Comparison of ENCODE assay signal across 16 mouse cellular contexts in the genomic region with DNA sequence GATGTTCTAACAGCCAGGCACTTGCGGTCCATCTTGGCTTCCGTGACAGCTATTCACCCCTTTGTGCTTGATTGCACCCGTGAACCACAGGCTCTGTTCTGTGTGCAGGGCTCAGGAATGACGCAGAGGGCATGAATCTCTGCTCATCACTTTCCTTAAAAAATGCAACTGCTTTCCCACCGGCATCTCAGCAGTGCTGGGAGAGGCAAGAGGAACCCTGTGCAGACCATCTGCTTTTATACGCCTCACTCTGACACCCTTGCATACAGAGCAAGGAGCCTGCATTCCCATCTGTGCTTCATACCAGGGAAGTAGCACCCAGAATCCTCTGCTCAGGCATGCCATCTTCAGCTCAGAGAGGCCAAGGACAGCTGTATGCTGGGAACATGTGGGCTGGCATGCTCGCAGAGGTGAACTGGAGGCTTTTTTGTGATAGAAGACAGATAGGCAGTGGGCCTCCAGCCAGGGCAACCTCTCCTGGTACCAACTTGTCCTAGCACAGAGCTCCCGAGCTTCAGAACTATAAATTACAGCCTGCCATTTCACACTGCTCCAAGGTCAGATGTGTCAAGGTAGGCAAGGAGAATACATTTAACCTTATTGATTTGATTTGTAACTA.
DNase-seq lines count a peak whose midpoint lies in the region; ATAC-seq lines count a peak whose summit lies in the region.
"Had no signal": no experiment of that assay in that cellular context is flagged by ENCODE, and none has a peak within 500 bp of the region (broad histone marks: within the 10 kb centered on the region; RNA-seq: fewer than 3 reads in every experiment).

No protein-coding gene starts in this region.

- 72% methylated on average over 8 of the region's 8 CpGs for WGBS in forebrain, embryonic 15.5 days
- 82% methylated on average over 8 of the region's 8 CpGs for WGBS in forebrain, embryonic 11.5 days
- 75% methylated on average over 8 of the region's 8 CpGs for WGBS in limb, embryonic 13.5 days
- WGBS in limb, embryonic 10.5 days, result 69% methylated on average over 8 of the region's 8 CpGs
- WGBS in forebrain, embryonic 16.5 days, result 69% methylated on average over 8 of the region's 8 CpGs
- 84% methylated on average over 8 of the region's 8 CpGs for WGBS in hindbrain, embryonic 10.5 days

- no peaks in the 10 kb centered on the region for H3K36me3 ChIP-seq in forebrain, embryonic 15.5 days
- H3K36me3 ChIP-seq in forebrain, embryonic 11.5 days (ENCODE audit: control insufficient read depth, insufficient read depth, low read length), result no peaks in the 10 kb centered on the region
- no peaks in the 10 kb centered on the region for H3K36me3 ChIP-seq in limb, embryonic 13.5 days
- H3K36me3 ChIP-seq in limb, embryonic 10.5 days, result no peaks in the 10 kb centered on the region
- no peaks in the 10 kb centered on the region for H3K36me3 ChIP-seq in forebrain, embryonic 16.5 days (ENCODE audit: control insufficient read depth, insufficient read depth)
- no peaks in the 10 kb centered on the region for H3K36me3 ChIP-seq in hindbrain, embryonic 10.5 days
- H3K36me3 ChIP-seq: midbrain, embryonic 13.5 days had no signal

- no peaks in the 10 kb centered on the region; the same call in 1 of the 2 replicates for H3K4me1 ChIP-seq in forebrain, embryonic 15.5 days
- H3K4me1 ChIP-seq in forebrain, embryonic 11.5 days (replicated peaks; ENCODE audit: control insufficient read depth, insufficient read depth, low read length), result no peaks in the 10 kb centered on the region
- 0 out of 2 replicates have a peak, but pooled peaks cover 4% of the 10 kb centered on the region for H3K4me1 ChIP-seq in limb, embryonic 13.5 days
- H3K4me1 ChIP-seq in limb, embryonic 10.5 days, result no peaks in the 10 kb centered on the region
- no peaks in the 10 kb centered on the region; the same call in 1 of the 2 replicates for H3K4me1 ChIP-seq in forebrain, embryonic 16.5 days (replicated peaks; ENCODE audit: control insufficient read depth, insufficient read depth, low read length)
- H3K4me1 ChIP-seq in hindbrain, embryonic 10.5 days (replicated peaks), result peaks cover 10% of the 10 kb centered on the region

- H3K9me3 ChIP-seq in forebrain, embryonic 15.5 days, result no peaks in the 10 kb centered on the region
- peaks cover 2% of the 10 kb centered on the region; the same call in 1 of the 2 replicates for H3K9me3 ChIP-seq in forebrain, embryonic 11.5 days (ENCODE audit: control insufficient read depth, low read length)
- 0 out of 2 replicates have a peak, but pooled peaks cover 3% of the 10 kb centered on the region for H3K9me3 ChIP-seq in limb, embryonic 13.5 days
- no peaks in the 10 kb centered on the region for H3K9me3 ChIP-seq in limb, embryonic 10.5 days (replicated peaks)
- 0 out of 2 replicates have a peak, but pooled peaks cover 3% of the 10 kb centered on the region for H3K9me3 ChIP-seq in forebrain, embryonic 16.5 days (ENCODE audit: control insufficient read depth, low read length)
- no peaks in the 10 kb centered on the region; the same call in 1 of the 2 replicates for H3K9me3 ChIP-seq in hindbrain, embryonic 10.5 days

- no peak for DNase-seq in forebrain, embryonic 11.5 days (ENCODE audit: low spot score)
- no peak for DNase-seq in limb, embryonic 10.5 days (ENCODE audit: low spot score)
- peak; percentile 47 for DNase-seq in adrenal gland, adult 2 months
- DNase-seq in hindbrain, embryonic 10.5 days (ENCODE audit: low spot score), result no peak
- DNase-seq: cerebellum, adult 8-10 months; gastrocnemius, adult 2 months; heart, adult 2 months; heart, postnatal 36 days; lung, adult 18-20 months; lung, postnatal 4 days had no signal

- peak; percentile 77 for ATAC-seq in forebrain, embryonic 15.5 days (replicated peaks)
- no peak for ATAC-seq in forebrain, embryonic 11.5 days (replicated peaks; ENCODE audit: low FRiP score)
- ATAC-seq in limb, embryonic 13.5 days (ENCODE audit: low FRiP score, low read depth), result no peak
- ATAC-seq in forebrain, embryonic 16.5 days, result peak; percentile 84
- ATAC-seq in monocyte, adult 5-6 weeks (replicated peaks; ENCODE audit: insufficient number of reproducible peaks, low FRiP score, low TSS enrichment, poor library complexity, severe bottlenecking), result no peak
- ATAC-seq: inflammation-experienced regulatory T-cells, adult 6 months; midbrain, embryonic 13.5 days had no signal

- peak overlapping the region; percentile 34 for H3K27ac ChIP-seq in forebrain, embryonic 15.5 days (replicated peaks)
- H3K27ac ChIP-seq in forebrain, embryonic 11.5 days (ENCODE audit: low read depth, low read length), result no peak overlapping the region
- no peak overlapping the region for H3K27ac ChIP-seq in limb, embryonic 13.5 days
- H3K27ac ChIP-seq in limb, embryonic 10.5 days, result no peak overlapping the region
- peak overlapping the region; percentile 50; the same call in 1 of the 2 replicates for H3K27ac ChIP-seq in forebrain, embryonic 16.5 days (ENCODE audit: low read length)
- no peak overlapping the region for H3K27ac ChIP-seq in hindbrain, embryonic 10.5 days
- H3K27ac ChIP-seq: gastrocnemius, adult 2 months; heart, adult 2 months; midbrain, embryonic 13.5 days had no signal

- H3K27me3 ChIP-seq in forebrain, embryonic 15.5 days, result no peaks in the 10 kb centered on the region
- no peaks in the 10 kb centered on the region for H3K27me3 ChIP-seq in forebrain, embryonic 11.5 days (ENCODE audit: control insufficient read depth, insufficient read depth, low read length)
- H3K27me3 ChIP-seq in limb, embryonic 13.5 days, result peaks cover 9% of the 10 kb centered on the region; the same call in 1 of the 2 replicates
- H3K27me3 ChIP-seq in limb, embryonic 10.5 days (ENCODE audit: low read depth, poor library complexity, severe bottlenecking), result peaks cover 4% of the 10 kb centered on the region; the same call in 1 of the 2 replicates
- no peaks in the 10 kb centered on the region for H3K27me3 ChIP-seq in forebrain, embryonic 16.5 days (replicated peaks; ENCODE audit: control insufficient read depth, insufficient read depth, low read length)
- no peaks in the 10 kb centered on the region for H3K27me3 ChIP-seq in hindbrain, embryonic 10.5 days (ENCODE audit: insufficient read depth, poor library complexity, severe bottlenecking)
- H3K27me3 ChIP-seq: midbrain, embryonic 13.5 days had no signal

- H3K4me3 ChIP-seq in forebrain, embryonic 15.5 days, result no peak overlapping the region
- H3K4me3 ChIP-seq in forebrain, embryonic 11.5 days (ENCODE audit: low read depth, low read length), result no peak overlapping the region
- H3K4me3 ChIP-seq in limb, embryonic 13.5 days, result no peak overlapping the region
- H3K4me3 ChIP-seq in limb, embryonic 10.5 days, result no peak overlapping the region
- H3K4me3 ChIP-seq in forebrain, embryonic 16.5 days (replicated peaks; ENCODE audit: low read length), result no peak overlapping the region
- no peak overlapping the region for H3K4me3 ChIP-seq in hindbrain, embryonic 10.5 days
- H3K4me3 ChIP-seq: gastrocnemius, adult 2 months; heart, adult 2 months; midbrain, embryonic 13.5 days had no signal

- no peak overlapping the region for H3K9ac ChIP-seq in forebrain, embryonic 15.5 days (replicated peaks)
- no peak overlapping the region for H3K9ac ChIP-seq in forebrain, embryonic 11.5 days (ENCODE audit: low read length)
- 0 out of 2 replicates have a peak overlapping the region, but pooled peaks have one; percentile 2 for H3K9ac ChIP-seq in limb, embryonic 13.5 days
- H3K9ac ChIP-seq in forebrain, embryonic 16.5 days (replicated peaks; ENCODE audit: low read depth, low read length), result no peak overlapping the region
- H3K9ac ChIP-seq: midbrain, embryonic 13.5 days had no signal

- H3K4me2 ChIP-seq in forebrain, embryonic 15.5 days (replicated peaks), result no peak overlapping the region
- H3K4me2 ChIP-seq in forebrain, embryonic 11.5 days (ENCODE audit: low read depth, low read length, severe bottlenecking), result no peak overlapping the region
- no peak overlapping the region for H3K4me2 ChIP-seq in limb, embryonic 13.5 days (replicated peaks)
- no peak overlapping the region for H3K4me2 ChIP-seq in forebrain, embryonic 16.5 days (ENCODE audit: low read length)
- H3K4me2 ChIP-seq: midbrain, embryonic 13.5 days had no signal

Comparison
In these comparisons a context has a peak if more than half of its experiments do, and no peak if none do; other contexts are left out.
1. ATAC-seq: peak in forebrain, embryonic 15.5 days (single experiment) and forebrain, embryonic 16.5 days (single experiment); none in forebrain, embryonic 11.5 days (single experiment), limb, embryonic 13.5 days (single experiment) and monocyte, adult 5-6 weeks (single experiment).
2. H3K27ac ChIP-seq: peak in forebrain, embryonic 15.5 days (single experiment) and forebrain, embryonic 16.5 days (single experiment); none in forebrain, embryonic 11.5 days (single experiment), limb, embryonic 13.5 days (single experiment), limb, embryonic 10.5 days (single experiment) and hindbrain, embryonic 10.5 days (single experiment).